Mouse (Mus musculus) liver, postnatal 0 days (tissue): ENCODE results near the gene Glyr1. TPM values are rescaled to one million over a fixed set of nuclear protein-coding genes. Genes with fewer than 3 reads are reported as not detected.

Experiments
- ATAC-seq: fragments of 200-750 bp; cut with Nextera tagmentation; 2 replicates; pipeline ENCODE4 v1.8.0; 2017; ENCODE audit warnings: mild to moderate bottlenecking, moderate library complexity
- DNase-seq: peaks from one replicate; pipeline ENCODE4 v3.0.0-alpha.2; 2016
- H3K27ac ChIP-seq: fragments of 300-500 bp; sonication (generic); 2 replicates; pipeline ENCODE4 v1.5.1; 2014; ENCODE audit warnings: antibody characterized with exemption, moderate library complexity, mild to moderate bottlenecking, low read depth
- H3K27me3 ChIP-seq: fragments of 300-500 bp; sonication (generic); 2 replicates; pipeline ENCODE4 v1.6.1; 2014; ENCODE audit warnings: low read length, control low read depth, mixed read lengths; ENCODE audit not compliant: insufficient read depth
- H3K36me3 ChIP-seq: fragments of 300-500 bp; sonication (generic); replicated peaks from 2 replicates; pipeline ENCODE4 v1.6.1; 2014; ENCODE audit warnings: mild to moderate bottlenecking, control low read depth, low read length, moderate library complexity, mixed read lengths; ENCODE audit not compliant: insufficient read depth
- H3K4me1 ChIP-seq: fragments of 300-500 bp; sonication (generic); 2 replicates; pipeline ENCODE4 v1.6.1; 2014; ENCODE audit warnings: antibody characterized with exemption, mild to moderate bottlenecking, control low read depth; ENCODE audit not compliant: insufficient read depth
- H3K4me2 ChIP-seq: fragments of 300-500 bp; sonication (generic); 2 replicates; pipeline ENCODE4 v1.6.1; 2014; ENCODE audit warnings: low read depth, mild to moderate bottlenecking, low read length, moderate library complexity, mixed read lengths
- H3K4me3 ChIP-seq: fragments of 300-500 bp; sonication (generic); 2 replicates; pipeline ENCODE4 v1.5.1; 2014; ENCODE audit warnings: low read depth, low read length
- H3K9ac ChIP-seq: fragments of 300-500 bp; sonication (generic); replicated peaks from 2 replicates; pipeline ENCODE4 v1.6.1; 2014; ENCODE audit warnings: mild to moderate bottlenecking, moderate library complexity
- H3K9me3 ChIP-seq: fragments of 300-500 bp; sonication (generic); 2 replicates; pipeline ENCODE4 v1.6.1; 2016; ENCODE audit warnings: mild to moderate bottlenecking, control low read depth, low read length, mixed read lengths
- CTCF ChIP-seq: sonication (generic); IDR thresholded peaks from 2 replicates; pipeline ENCODE4 v1.5.1; 2016; ENCODE audit warnings: antibody characterized with exemption, low read depth
- EP300 ChIP-seq: IDR thresholded peaks from 2 replicates; pipeline ENCODE4 v1.6.1; 2016; ENCODE audit warnings: antibody characterized with exemption, low read depth, mild to moderate bottlenecking
- WGBS: fragments of 180-500 bp; shearing (Covaris S2); extraction: QIAGEN DNeasy Blood & Tissue Kit; methylation state at CpG from one replicate; pipeline ENCODE4 v1.1.7; 2014; ENCODE audit not compliant: insufficient replicate concordance; 5-methylcytosine and 5-hydroxymethylcytosine counted together
- polyA plus RNA-seq: library from polyadenylated mRNA; unstranded; fragments of >200 nt; fragmentation: Nextera tagmentation; extraction: Ambion mirVana; gene quantifications from 2 replicates; pipeline ENCODE4 v1.2.1, GENCODE M21; 2015

The Glyr1 gene
- polyA plus RNA-seq, 1 experiment from 2014 or later, result 35.7 TPM

GRCm38 (mm10) chr16:5071974-5072373, 22.3 kb upstream of the Glyr1 start:
- 84% methylated on average over 7 of the region's 7 CpGs for WGBS
- Histone ChIP-seq H3K36me3 (peaks cover 85% of the 10 kb centered on the region), H3K4me1 (no peaks in the 10 kb centered on the region), H3K27ac (no peak overlapping the region), H3K4me2 (no peak overlapping the region), H3K27me3 (no peaks in the 10 kb centered on the region), H3K9ac (no peak overlapping the region), H3K4me3 (no peak overlapping the region), H3K9me3 (no peaks in the 10 kb centered on the region)
- no peak for TF ChIP-seq CTCF
- TF ChIP-seq EP300, result no peak
- no peak for DNase-seq
- no peak for ATAC-seq

- Histone ChIP-seq H3K27ac (no peak overlapping the region), H3K9me3 (no peaks in the 10 kb centered on the region), H3K4me2 (no peak overlapping the region), H3K4me3 (no peak overlapping the region), H3K9ac (no peak overlapping the region), H3K27me3 (no peaks in the 10 kb centered on the region), H3K36me3 (peaks cover 77% of the 10 kb centered on the region), H3K4me1 (no peaks in the 10 kb centered on the region)
- no peak for DNase-seq
- no peak for ATAC-seq
- 88% methylated on average over 3 of the region's 3 CpGs for WGBS
- TF ChIP-seq EP300, result no peak
- no peak for TF ChIP-seq CTCF
Observed at GRCm38 (mm10) chr16:5070321-5070720, 20.7 kb upstream of the Glyr1 start.

GRCm38 (mm10) chr16:5063472-5063871, 13.8 kb upstream of the Glyr1 start:
- H3K36me3 ChIP-seq, result peaks cover 64% of the 10 kb centered on the region
- H3K4me1 ChIP-seq, result no peaks in the 10 kb centered on the region
- no peak overlapping the region for H3K27ac ChIP-seq
- TF ChIP-seq CTCF (no peak), EP300 (no peak)
- H3K9ac ChIP-seq, result no peak overlapping the region
- H3K9me3 ChIP-seq, result no peaks in the 10 kb centered on the region
- ATAC-seq, result no peak
- no peak overlapping the region for H3K4me3 ChIP-seq
- no peak for DNase-seq
- H3K4me2 ChIP-seq, result no peak overlapping the region
- no peaks in the 10 kb centered on the region for H3K27me3 ChIP-seq
- WGBS, result 73% methylated on average over 4 of the region's 4 CpGs

GRCm38 (mm10) chr16:5058114-5058513, 8.5 kb upstream of the Glyr1 start:
- Histone ChIP-seq H3K4me1 (no peaks in the 10 kb centered on the region), H3K9me3 (no peaks in the 10 kb centered on the region), H3K4me3 (no peak overlapping the region), H3K27me3 (no peaks in the 10 kb centered on the region), H3K27ac (no peak overlapping the region), H3K9ac (no peak overlapping the region), H3K36me3 (peaks cover 51% of the 10 kb centered on the region), H3K4me2 (no peak overlapping the region)
- no peak for ATAC-seq
- DNase-seq, result no peak
- no peak for TF ChIP-seq EP300
- peak; percentile 58 for TF ChIP-seq CTCF
- 81% methylated on average over 1 of the region's 1 CpGs for WGBS

GRCm38 (mm10) chr16:5050251-5051110, 818 bp upstream of the Glyr1 start:
- ATAC-seq (peak; percentile 64), DNase-seq (peak; percentile 82)
- TF ChIP-seq CTCF (peak; percentile 26; the same call in 1 of the 2 replicates), EP300 (no peak)
- H3K9ac ChIP-seq, result peak overlapping the region; percentile 77
- no peaks in the 10 kb centered on the region for H3K27me3 ChIP-seq
- under 1% methylated on average over 76 of the region's 78 CpGs for WGBS
- H3K9me3 ChIP-seq, result no peaks in the 10 kb centered on the region
- H3K4me2 ChIP-seq, result peak overlapping the region; percentile 84
- H3K27ac ChIP-seq, result peak overlapping the region; percentile 92
- H3K4me3 ChIP-seq, result peak overlapping the region; percentile 93
- peaks cover 32% of the 10 kb centered on the region for H3K36me3 ChIP-seq
- peaks cover 22% of the 10 kb centered on the region for H3K4me1 ChIP-seq

GRCm38 (mm10) chr16:5049182-5049773, 385 bp downstream of the Glyr1 start:
- H3K4me2 ChIP-seq, result peak overlapping the region; percentile 85
- TF ChIP-seq CTCF (no peak), EP300 (no peak)
- no peaks in the 10 kb centered on the region for H3K27me3 ChIP-seq
- peaks cover 22% of the 10 kb centered on the region for H3K4me1 ChIP-seq
- DNase-seq, result no peak
- peak overlapping the region; percentile 92 for H3K27ac ChIP-seq
- 1% methylated on average over 38 of the region's 38 CpGs for WGBS
- peaks cover 39% of the 10 kb centered on the region for H3K36me3 ChIP-seq
- no peaks in the 10 kb centered on the region for H3K9me3 ChIP-seq
- peak overlapping the region; percentile 98 for H3K9ac ChIP-seq
- peak overlapping the region; percentile 93 for H3K4me3 ChIP-seq
- ATAC-seq, result peak; percentile 52
